Mouse (Mus musculus) midbrain, postnatal 0 days (tissue): ENCODE measurements at regions not wholly inside any gene's neighbourhood (a gene's known extent, or its start where the extent isn't known, plus 50 kb on each side); places are given as distances from the start of the nearest gene placed in this dataset.
"Not testable (repeated sequence)": the region's sequence is repeated elsewhere in the genome, so short reads cannot be mapped to it uniquely, and the experiment has no call there.

Source experiments
- ATAC-seq: fragments of 200-750 bp; cut with Nextera tagmentation; 2 replicates; pipeline ENCODE4 v1.8.0; 2017; ENCODE audit warnings: moderate number of reproducible peaks, mild to moderate bottlenecking, moderate TSS enrichment, moderate library complexity; ENCODE audit not compliant: low FRiP score
- DNase-seq: peaks from one replicate; pipeline ENCODE4 v3.0.0-alpha.2; 2015; ENCODE audit warnings: low spot score
- H3K27ac ChIP-seq: fragments of 300-500 bp; sonication (generic); 2 replicates; pipeline ENCODE4 v1.5.1; 2014; ENCODE audit warnings: low read depth, mild to moderate bottlenecking, low read length, mixed read lengths
- H3K27me3 ChIP-seq: fragments of 300-500 bp; sonication (generic); 2 replicates; pipeline ENCODE4 v1.6.1; 2014; ENCODE audit warnings: low read length, control low read depth, mixed read lengths; ENCODE audit not compliant: insufficient read depth
- H3K36me3 ChIP-seq: fragments of 300-500 bp; sonication (generic); 2 replicates; pipeline ENCODE4 v1.6.1; 2014; ENCODE audit warnings: low read length, control low read depth, mixed read lengths; ENCODE audit not compliant: insufficient read depth
- H3K4me1 ChIP-seq: fragments of 300-500 bp; sonication (generic); 2 replicates; pipeline ENCODE4 v1.6.1; 2014; ENCODE audit warnings: mild to moderate bottlenecking, control low read depth, antibody characterized with exemption, low read length, mixed read lengths; ENCODE audit not compliant: insufficient read depth
- H3K4me2 ChIP-seq: fragments of 300-500 bp; sonication (generic); 2 replicates; pipeline ENCODE4 v1.6.1; 2014; ENCODE audit warnings: low read depth, mild to moderate bottlenecking, low read length, mixed read lengths; ENCODE audit not compliant: poor library complexity, severe bottlenecking
- H3K4me3 ChIP-seq: fragments of 300-500 bp; sonication (generic); 2 replicates; pipeline ENCODE4 v1.5.1; 2014; ENCODE audit warnings: low read depth, mild to moderate bottlenecking, low read length, moderate library complexity
- H3K9ac ChIP-seq: fragments of 300-500 bp; sonication (generic); replicated peaks from 2 replicates; pipeline ENCODE4 v1.6.1; 2014; ENCODE audit warnings: mild to moderate bottlenecking, low read length, moderate library complexity, mixed read lengths; ENCODE audit not compliant: poor library complexity, severe bottlenecking
- H3K9me3 ChIP-seq: fragments of 300-500 bp; sonication (generic); 2 replicates; pipeline ENCODE4 v1.6.1; 2016; ENCODE audit warnings: low read length, control low read depth
- CTCF ChIP-seq: IDR thresholded peaks from 2 replicates; pipeline ENCODE4 v1.5.1; 2016; ENCODE audit warnings: antibody characterized with exemption, mild to moderate bottlenecking
- WGBS: fragments of 180-500 bp; shearing (Covaris S2); extraction: QIAGEN DNeasy Blood & Tissue Kit; methylation state at CpG from one replicate; pipeline ENCODE4 v1.1.7; 2014; 5-methylcytosine and 5-hydroxymethylcytosine counted together

GRCm38 (mm10) chr8:96042335-96042734 lies 154.0 kb upstream of the Got2 start:
- Histone ChIP-seq H3K9me3 (no peaks in the 10 kb centered on the region), H3K9ac (no peak overlapping the region), H3K4me1 (no peaks in the 10 kb centered on the region), H3K4me3 (no peak overlapping the region), H3K36me3 (no peaks in the 10 kb centered on the region), H3K27me3 (no peaks in the 10 kb centered on the region), H3K27ac (no peak overlapping the region), H3K4me2 (no peak overlapping the region)
- TF ChIP-seq CTCF = no peak
- no peak for DNase-seq
- ATAC-seq = no peak
- 61% methylated on average over 5 of the region's 5 CpGs for WGBS

- Histone ChIP-seq H3K36me3 (no peaks in the 10 kb centered on the region), H3K4me3 (no peak overlapping the region), H3K9ac (no peak overlapping the region), H3K4me1 (no peaks in the 10 kb centered on the region), H3K27ac (no peak overlapping the region), H3K27me3 (no peaks in the 10 kb centered on the region), H3K9me3 (no peaks in the 10 kb centered on the region), H3K4me2 (no peak overlapping the region)
- ATAC-seq (no peak), DNase-seq (no peak)
- 61% methylated on average over 1 of the region's 1 CpGs for WGBS
- no peak for TF ChIP-seq CTCF
Observed at GRCm38 (mm10) chr8:96040216-96040615, 151.9 kb upstream of the Got2 start.

GRCm38 (mm10) chr8:96018742-96019141 lies 130.4 kb upstream of the Got2 start:
- not testable (repeated sequence) for ATAC-seq, H3K9me3 ChIP-seq, H3K4me3 ChIP-seq, H3K36me3 ChIP-seq, H3K4me2 ChIP-seq, H3K27me3 ChIP-seq, H3K4me1 ChIP-seq, H3K9ac ChIP-seq, H3K27ac ChIP-seq, DNase-seq
- WGBS = 89% methylated on average over 3 of the region's 3 CpGs

- no peak overlapping the region for H3K27ac ChIP-seq
- no peak overlapping the region for H3K4me2 ChIP-seq
- no peak overlapping the region for H3K4me3 ChIP-seq
- no peaks in the 10 kb centered on the region for H3K9me3 ChIP-seq
- no peaks in the 10 kb centered on the region for H3K36me3 ChIP-seq
- no peaks in the 10 kb centered on the region for H3K4me1 ChIP-seq
- H3K27me3 ChIP-seq = no peaks in the 10 kb centered on the region
- DNase-seq (no peak), ATAC-seq (no peak)
- no peak for TF ChIP-seq CTCF
- 87% methylated on average over 1 of the region's 1 CpGs for WGBS
- no peak overlapping the region for H3K9ac ChIP-seq
Observed at GRCm38 (mm10) chr8:96012002-96012401, 123.7 kb upstream of the Got2 start.

- no peaks in the 10 kb centered on the region for H3K9me3 ChIP-seq
- no peak overlapping the region for H3K4me3 ChIP-seq
- H3K4me1 ChIP-seq = peaks cover 3% of the 10 kb centered on the region; the same call in 1 of the 2 replicates
- H3K27ac ChIP-seq = no peak overlapping the region
- H3K4me2 ChIP-seq = no peak overlapping the region
- no peaks in the 10 kb centered on the region for H3K27me3 ChIP-seq
- no peak overlapping the region for H3K9ac ChIP-seq
- DNase-seq (peak; percentile 44), ATAC-seq (no peak)
- 51% methylated on average over 8 of the region's 8 CpGs for WGBS
- H3K36me3 ChIP-seq = no peaks in the 10 kb centered on the region
- no peak for TF ChIP-seq CTCF
Observed at GRCm38 (mm10) chr8:95991826-95992463, 103.6 kb upstream of the Got2 start.

- no peaks in the 10 kb centered on the region for H3K27me3 ChIP-seq
- H3K4me2 ChIP-seq = no peak overlapping the region
- H3K9me3 ChIP-seq = no peaks in the 10 kb centered on the region
- no peak overlapping the region for H3K27ac ChIP-seq
- H3K4me3 ChIP-seq = no peak overlapping the region
- 89% methylated on average over 4 of the region's 4 CpGs for WGBS
- DNase-seq (no peak), ATAC-seq (no peak)
- no peaks in the 10 kb centered on the region for H3K36me3 ChIP-seq
- H3K4me1 ChIP-seq = peaks cover 3% of the 10 kb centered on the region; the same call in 1 of the 2 replicates
- H3K9ac ChIP-seq = no peak overlapping the region
- TF ChIP-seq CTCF = no peak
Observed at GRCm38 (mm10) chr8:95988616-95989380, 100.5 kb upstream of the Got2 start.
